Mouse (Mus musculus) cerebellum, adult (tissue): Measurements from ENCODE around the gene Atp2b2.
"Not testable (repeated sequence)": the region's sequence is repeated elsewhere in the genome, so short reads cannot be mapped to it uniquely, and the experiment has no call there.

Source experiments
- ATAC-seq: cut with Nextera tagmentation; 2 replicates; pipeline ENCODE4 v1.9.2; 2017; ENCODE audit warnings: mild to moderate bottlenecking, moderate library complexity, mixed read lengths; ENCODE audit not compliant: insufficient number of reproducible peaks, low FRiP score, low TSS enrichment

Atp2b2 gene

DNA sequence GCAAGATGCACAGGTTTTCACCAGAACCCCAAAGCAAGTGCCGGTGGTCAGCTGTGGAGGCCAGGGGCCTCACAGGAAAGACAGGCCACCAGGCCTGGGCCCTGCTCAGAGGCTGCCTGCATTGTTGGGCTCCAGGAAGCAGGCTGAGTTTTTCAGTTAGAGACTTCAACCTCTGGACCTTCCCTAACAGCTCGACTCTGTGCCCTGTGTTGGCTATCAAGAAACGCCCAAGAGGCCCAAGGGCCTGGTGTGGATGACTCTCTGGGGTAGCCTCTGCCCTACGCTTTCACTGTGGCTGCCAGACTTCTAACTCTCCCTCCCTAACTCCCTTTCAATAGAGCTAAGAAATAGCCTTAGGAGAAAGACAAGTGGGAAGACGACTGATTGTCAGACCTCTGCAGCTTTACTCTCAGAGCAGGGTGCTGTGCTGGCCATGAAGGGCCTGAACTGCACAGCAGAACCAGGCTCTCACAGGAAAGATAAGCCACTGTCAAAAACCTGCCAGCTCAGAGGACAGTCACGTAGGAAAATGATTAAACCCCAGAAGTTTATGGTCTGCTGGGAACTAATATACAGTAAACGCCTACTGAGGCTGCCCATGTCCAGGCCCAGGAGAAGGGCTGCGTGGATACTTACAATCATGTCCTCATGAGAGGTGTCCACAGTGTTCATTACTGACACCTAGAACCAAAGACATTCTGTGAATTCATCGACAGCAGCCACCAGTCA, 304.9 kb downstream of the Atp2b2 start:
- ATAC-seq: no peak

DNA sequence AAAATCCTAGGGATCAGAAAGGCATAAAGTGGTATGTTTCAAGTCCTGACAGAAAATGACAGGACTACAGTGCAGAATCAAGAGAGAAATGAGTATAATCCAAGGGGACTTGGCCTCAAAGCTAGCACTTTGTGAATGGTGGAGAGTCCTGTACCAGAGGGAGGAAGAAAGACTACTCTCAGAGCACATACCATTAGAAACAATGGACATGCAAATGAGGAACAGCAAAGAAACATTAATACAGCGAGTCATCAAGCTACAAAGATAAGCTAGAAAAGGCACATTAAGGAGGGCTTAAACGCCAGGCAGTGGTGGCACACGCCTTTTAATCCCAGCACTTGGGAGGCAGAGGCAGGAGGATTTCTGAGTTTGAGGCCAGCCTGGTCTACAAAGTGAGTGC, 311.1 kb downstream of the Atp2b2 start:
- no peak for ATAC-seq

DNA sequence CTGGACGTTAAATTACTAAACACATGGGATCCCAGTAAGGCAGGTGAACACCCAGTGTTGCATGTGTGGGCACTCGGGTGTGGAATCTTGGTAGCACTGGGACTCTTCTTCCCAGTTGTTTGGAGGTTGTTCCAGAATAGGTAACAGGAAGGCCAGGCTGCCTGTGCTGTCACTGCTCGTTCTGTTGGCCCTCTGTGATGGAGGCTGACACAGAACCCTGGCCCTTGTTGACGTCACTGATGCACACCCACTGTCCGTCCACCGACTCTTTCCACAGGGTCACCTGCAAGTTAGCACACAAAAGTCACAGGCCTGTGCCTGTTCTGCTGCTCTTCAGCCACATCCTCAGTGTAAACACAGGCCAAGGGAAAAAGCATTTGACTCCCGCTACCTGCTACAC, 314.2 kb downstream of the Atp2b2 start:
- no peak for ATAC-seq

DNA sequence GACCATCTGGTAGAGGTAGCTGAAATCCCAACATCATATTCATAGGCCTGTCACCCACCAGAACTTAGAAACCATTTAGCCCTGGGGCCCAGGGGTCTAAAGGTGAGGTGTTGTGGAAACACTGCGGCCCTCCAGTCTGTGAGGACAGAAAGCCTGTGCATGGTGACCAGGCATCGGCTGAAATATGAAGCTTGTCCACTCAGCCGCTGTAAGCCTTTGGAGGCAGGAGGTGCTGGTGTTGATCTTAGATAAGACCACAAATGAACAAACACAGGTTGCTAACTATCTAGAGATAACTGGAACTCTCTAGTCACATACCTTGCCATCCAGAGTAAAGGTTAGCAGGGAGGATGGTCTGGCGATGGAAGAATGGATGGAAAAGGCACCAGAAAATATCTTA, 321.4 kb downstream of the Atp2b2 start:
- no peak for ATAC-seq

DNA sequence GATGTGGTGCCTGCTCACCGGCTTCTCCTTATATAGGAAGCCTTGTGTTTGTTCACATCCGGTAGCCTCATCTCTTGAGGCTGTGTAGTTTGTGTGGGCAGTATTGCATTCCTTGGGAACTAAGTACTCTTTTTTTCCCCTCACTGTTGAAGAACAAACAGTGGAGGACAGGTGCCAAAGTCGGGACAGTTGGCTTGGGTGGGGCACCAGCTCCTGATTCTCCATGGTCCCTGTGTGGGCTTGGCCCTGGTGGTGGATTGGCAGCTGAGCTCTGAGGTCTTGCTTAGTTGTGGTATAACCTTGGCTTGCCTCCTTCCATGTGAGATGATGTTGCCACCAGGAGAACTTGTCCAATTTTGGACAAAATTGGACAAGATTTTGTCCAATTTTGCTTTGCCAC, 322.5 kb downstream of the Atp2b2 start, which contains the start of gene Ghrl:
Gene Ghrl (minus strand): TSS at position 3 of the 400 bp plus-strand sequence.
- no peak for ATAC-seq

DNA sequence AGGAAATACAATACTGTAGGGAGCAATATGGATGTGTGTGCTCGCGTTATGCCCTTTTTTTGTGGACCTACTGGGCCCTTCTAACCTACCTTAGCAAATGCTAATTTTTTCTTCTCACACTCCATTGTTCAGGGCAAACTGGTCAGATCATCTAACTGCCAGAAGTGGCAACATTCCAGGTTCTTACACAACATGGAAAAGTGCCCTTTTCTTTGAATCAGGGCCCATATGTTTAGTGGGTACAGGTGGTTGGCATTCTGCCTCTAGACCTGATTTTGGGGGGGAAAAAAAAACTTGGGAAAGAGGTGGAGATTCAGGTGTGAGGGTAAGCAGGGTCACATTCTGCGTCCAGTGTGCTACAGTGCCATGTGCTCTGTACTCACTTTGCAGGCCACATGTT, 324.9 kb downstream of the Atp2b2 start:
- no peak for ATAC-seq

DNA sequence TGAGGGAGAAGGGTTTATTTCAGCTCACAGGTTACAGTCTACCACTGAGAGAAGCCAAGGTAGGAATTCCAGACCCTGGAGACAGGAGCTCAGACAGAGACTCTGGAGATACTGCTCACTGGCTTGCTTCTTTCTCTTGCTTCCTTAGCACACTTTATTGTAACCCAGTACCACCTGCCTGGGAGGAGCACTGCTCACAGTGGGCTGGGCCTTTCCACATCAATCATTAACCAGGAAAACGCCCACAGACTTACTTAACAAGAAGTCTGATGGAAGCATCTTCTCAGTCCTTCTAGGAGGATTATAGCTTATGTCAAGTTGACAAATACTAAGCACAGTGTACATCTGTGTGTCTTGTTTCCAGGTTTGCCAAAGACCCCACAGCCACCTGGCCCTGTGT, 327.6 kb downstream of the Atp2b2 start:
- no peak for ATAC-seq

DNA sequence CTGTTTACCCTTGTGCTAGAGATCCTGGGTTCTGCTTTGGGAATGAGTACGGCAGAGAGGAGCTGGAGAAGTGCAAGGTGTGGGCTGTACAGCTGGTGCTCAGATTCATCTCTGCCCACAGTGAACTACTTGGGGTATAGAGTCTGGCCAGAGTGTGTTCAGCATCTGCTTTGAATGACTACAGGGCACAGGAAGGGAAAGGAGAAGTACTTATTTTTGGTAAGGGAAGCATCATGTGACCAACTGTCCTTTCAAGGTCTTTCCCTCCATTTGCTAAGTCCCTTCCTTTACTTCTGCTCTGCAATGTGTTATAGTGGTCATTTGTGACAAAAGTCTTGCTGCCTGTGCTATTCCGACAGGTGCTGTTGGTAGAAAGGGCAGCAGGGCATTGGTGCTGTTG, 328.1 kb downstream of the Atp2b2 start:
- ATAC-seq: no peak

DNA sequence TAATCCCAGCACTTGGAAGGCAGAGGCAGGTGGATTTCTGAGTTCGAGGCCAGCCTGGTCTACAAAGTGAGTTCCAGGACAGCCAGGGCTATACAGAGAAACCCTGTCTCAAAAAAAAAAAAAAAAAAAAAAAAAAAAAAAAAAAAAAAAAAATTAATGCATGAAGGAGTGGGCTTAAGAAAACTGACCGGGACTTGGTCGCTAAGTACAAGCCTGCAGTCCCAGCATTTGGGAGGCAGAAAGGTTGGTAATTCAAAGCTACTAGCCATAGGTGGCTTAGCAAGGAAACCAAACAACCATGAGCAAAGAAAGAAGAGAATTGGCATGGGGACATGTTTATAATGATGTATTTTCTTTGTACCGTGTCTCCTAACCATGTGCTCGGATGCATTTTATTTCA, 329.0 kb downstream of the Atp2b2 start:
- ATAC-seq: not testable (repeated sequence)

DNA sequence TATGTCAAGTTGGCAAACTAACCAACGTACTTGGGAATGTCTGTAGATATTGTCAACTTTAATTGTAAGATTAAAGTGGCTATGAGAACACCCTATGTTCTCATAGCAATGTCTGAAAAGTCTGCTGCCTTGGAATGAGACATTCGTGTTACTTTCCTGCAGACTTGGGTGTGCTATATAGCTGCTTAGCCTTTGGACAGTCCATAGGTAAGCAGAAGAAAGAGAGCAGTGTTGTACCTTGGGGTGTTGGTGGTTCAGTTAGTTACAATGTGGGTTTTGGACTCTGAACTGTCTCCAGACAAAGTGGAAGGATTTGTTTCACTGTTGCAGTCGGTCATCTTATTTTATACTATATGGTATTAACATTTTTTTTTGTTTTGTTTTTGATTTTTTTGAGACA, 329.7 kb downstream of the Atp2b2 start:
- no peak for ATAC-seq

DNA sequence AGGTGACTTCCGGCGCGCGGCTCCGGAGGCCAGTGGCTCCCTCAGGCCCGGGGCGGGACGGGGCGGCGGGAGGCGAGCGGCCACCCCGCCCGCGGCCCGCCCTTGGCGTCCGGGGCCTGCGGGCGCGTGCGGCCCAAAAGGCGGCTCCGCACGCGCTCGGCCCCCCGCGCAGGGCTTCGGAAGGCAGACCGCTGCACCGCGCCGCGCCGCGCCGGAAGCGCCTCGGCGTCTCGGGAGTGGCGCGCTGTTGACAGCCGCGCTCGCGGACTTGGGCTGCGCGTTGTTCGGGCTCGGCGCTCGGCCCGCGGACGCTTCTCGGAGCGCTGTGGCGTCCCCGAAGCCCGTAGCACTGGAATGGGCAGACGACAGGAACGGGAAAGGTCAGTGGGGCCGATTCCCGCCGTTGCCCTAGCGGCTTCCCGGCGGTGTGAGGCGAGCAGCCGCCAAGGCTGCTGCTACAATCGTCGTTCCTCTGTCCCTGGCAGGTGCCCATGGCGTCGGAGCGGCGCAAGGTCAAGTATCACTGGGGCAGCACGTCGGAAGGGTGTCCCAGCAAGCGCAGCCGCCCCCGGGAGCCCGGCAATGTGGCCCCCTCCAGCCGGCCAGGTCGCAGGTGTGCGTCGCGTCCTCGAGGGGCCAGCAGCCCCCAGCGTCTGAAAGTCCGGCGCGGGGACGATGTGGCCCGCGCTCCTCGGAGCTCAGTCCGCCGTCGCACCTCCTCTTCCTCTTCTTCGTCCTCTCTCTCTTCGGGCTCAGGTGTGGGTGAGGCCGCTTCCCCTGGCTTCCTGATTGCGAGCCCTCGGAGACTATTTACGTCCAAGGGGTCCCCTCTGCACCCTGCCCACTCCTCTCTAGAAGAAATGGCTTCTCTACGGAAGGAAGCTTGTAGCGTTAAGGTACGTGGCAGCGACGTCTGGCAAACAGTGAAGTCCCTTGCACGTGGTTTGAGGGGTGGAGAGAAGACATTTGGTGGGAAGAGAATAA, 344.9 kb downstream of the Atp2b2 start:
- ATAC-seq: peak; percentile 38; the same call in 1 of the 2 replicates

DNA sequence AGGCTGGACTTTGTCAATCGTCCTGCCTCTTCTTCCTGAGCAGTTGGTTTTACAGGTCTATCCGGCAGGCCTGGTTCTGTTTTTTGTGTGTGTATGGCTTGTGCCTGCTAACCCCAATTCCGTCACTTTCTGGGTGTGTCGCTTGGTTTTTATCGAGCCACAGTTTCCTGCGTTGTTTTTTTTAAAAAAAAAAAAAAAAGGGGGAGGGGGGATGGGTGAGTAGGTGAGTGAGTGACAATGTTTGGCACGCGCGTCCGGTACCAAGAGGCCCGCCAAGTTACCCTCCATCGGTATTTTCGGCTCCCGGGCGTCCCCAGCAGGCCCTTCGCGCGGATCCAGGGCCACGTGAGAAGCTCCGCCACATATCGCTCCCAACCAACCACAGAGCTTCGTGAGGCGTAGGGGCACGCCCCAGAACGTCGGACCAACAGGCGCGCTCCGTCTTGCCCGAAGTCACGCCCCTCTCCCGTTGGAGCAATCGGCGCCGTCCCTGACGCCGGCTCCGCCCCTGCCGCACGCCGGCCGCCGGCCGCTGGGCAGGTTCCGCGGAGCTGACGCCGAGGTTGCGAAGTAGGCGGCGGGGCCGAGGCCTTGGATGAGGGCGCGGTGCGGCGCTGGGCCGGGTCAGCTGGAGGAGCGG, 345.7 kb downstream of the Atp2b2 start, which contains the start of gene Tatdn2:
Gene Tatdn2 (plus strand): TSS at position 469 of the 640 bp plus-strand sequence.
- peak; percentile 98 for ATAC-seq

DNA sequence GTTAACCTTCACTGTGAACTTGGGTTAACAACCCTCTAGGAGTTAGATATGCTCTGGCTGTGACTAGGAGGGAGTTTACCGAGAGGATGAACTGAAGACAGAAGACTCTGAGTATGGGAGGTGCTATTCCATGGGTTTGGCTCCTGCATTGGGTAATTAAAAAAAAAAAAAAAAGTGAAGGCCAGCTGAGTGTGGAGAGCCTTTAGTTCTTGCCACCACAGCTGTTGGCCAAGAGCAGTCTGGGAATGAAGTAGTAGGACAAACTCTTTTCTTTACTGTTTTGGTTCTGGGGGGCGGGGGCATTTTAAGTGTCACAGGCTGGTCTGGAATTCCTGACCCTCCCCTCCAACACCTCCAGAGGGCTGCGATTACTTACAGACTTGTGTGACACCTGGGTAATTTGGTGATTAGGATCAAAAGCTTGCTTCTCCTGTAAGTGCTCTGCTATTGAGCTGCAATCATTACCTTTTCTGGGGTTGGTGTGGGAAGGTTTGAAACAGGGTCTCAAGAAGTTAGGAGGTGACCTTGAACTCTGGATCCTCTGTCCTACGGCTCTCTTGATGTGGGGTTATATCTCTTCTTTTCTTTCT, 346.6 kb downstream of the Atp2b2 start:
- no peak for ATAC-seq

DNA sequence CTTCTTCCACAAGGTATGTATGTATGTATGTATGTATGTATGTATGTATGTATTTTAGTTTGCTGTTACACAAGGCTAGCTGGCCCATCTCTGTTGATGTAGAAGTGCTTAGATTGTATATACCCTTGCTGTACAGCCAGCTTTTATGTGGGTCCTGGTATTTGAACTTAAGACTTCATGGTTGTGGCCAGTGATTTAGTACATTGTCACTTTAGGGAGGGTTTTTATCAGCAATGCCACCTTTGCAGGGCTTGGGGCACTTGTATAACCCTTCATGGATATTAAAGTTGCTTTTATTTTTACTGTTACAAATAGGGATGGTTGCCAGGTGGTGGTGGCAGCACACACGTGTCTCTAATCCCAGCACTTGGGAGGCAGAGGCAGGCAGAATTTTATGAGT, 347.2 kb downstream of the Atp2b2 start:
- no peak for ATAC-seq
